Mouse (Mus musculus) ovary, postnatal 36 days (tissue): ENCODE measurements at regions not wholly inside any gene's neighbourhood (a gene's known extent, or its start where the extent isn't known, plus 50 kb on each side); places are given as distances from the start of the nearest gene placed in this dataset.

Experiments used
- DNase-seq: peaks from one replicate; pipeline ENCODE4 v3.0.0; 2022; ENCODE audit warnings: low spot score, mixed read lengths

GRCm38 (mm10) chr4:71663397-71663796 is 94.4 kb downstream of the Gm11232 start:
- DNase-seq: no peak

- no peak for DNase-seq
These were observed 117.2 kb downstream of the Gm11232 start for GRCm38 (mm10) chr4:71640521-71640920.

- DNase-seq: no peak
These were observed 130.7 kb downstream of the Gm11232 start for GRCm38 (mm10) chr4:71627088-71627487.

- DNase-seq: no peak
These were observed 131.1 kb downstream of the Gm11232 start for GRCm38 (mm10) chr4:71626626-71627025.

GRCm38 (mm10) chr4:71624771-71625170 is 133.0 kb downstream of the Gm11232 start:
- no peak for DNase-seq

GRCm38 (mm10) chr4:71613720-71614119 is 144.0 kb downstream of the Gm11232 start:
- DNase-seq: no peak

GRCm38 (mm10) chr4:71585880-71586279 is 171.9 kb downstream of the Gm11232 start:
- no peak for DNase-seq

GRCm38 (mm10) chr4:71560656-71561055 is 197.1 kb downstream of the Gm11232 start:
- no peak for DNase-seq

GRCm38 (mm10) chr4:71539200-71539599 is 218.6 kb downstream of the Gm11232 start:
- no peak for DNase-seq

- DNase-seq: no peak
These were observed 219.8 kb downstream of the Gm11232 start for GRCm38 (mm10) chr4:71537971-71538370.

GRCm38 (mm10) chr4:71524255-71524970 is 233.4 kb downstream of the Gm11232 start:
- DNase-seq: no peak

GRCm38 (mm10) chr4:71520751-71521150 is 237.0 kb downstream of the Gm11232 start:
- no peak for DNase-seq

- DNase-seq: no peak
These were observed 239.8 kb downstream of the Gm11232 start for GRCm38 (mm10) chr4:71517921-71518404.

- peak; percentile 10 for DNase-seq
These were observed 250.9 kb downstream of the Gm11232 start for GRCm38 (mm10) chr4:71506911-71507310.

- DNase-seq: no peak
These were observed 268.0 kb downstream of the Gm11232 start for GRCm38 (mm10) chr4:71489788-71490187.

- DNase-seq: peak; percentile 4
These were observed 269.1 kb downstream of the Gm11232 start for GRCm38 (mm10) chr4:71488663-71489161.

GRCm38 (mm10) chr4:71488059-71488458 is 269.7 kb downstream of the Gm11232 start:
- DNase-seq: no peak

GRCm38 (mm10) chr4:71480960-71481359 is 276.8 kb downstream of the Gm11232 start:
- DNase-seq: no peak

GRCm38 (mm10) chr4:71470580-71470979 is 287.2 kb downstream of the Gm11232 start:
- no peak for DNase-seq

GRCm38 (mm10) chr4:71454811-71455210 is 303.0 kb downstream of the Gm11232 start:
- DNase-seq: no peak

GRCm38 (mm10) chr4:71453499-71453898 is 304.3 kb downstream of the Gm11232 start:
- DNase-seq: no peak

GRCm38 (mm10) chr4:71446461-71446860 is 311.3 kb downstream of the Gm11232 start:
- no peak for DNase-seq

GRCm38 (mm10) chr4:71431245-71431929 is 326.4 kb downstream of the Gm11232 start:
- no peak for DNase-seq
